Mouse (Mus musculus): Measurements from ENCODE around the gene Gm49333. TPM values are rescaled to one million over a fixed set of nuclear protein-coding genes. Genes with fewer than 3 reads are reported as not detected.

Gm49333 gene
- polyA plus RNA-seq, 1 experiment from 2014 or later: 0.49 TPM

GRCm38 (mm10) chr16:20673706-20674303, 62.4 kb downstream of the Gm49333 start:
- 12% methylated on average over 14 of the region's 14 CpGs for WGBS
- H3K4me1 ChIP-seq: peaks cover 26% of the 10 kb centered on the region
- peak; percentile 43 for DNase-seq (ENCODE audit: low spot score)

GRCm38 (mm10) chr16:20675213-20675612, 63.8 kb downstream of the Gm49333 start:
- H3K36me3 ChIP-seq (replicated peaks): peaks cover 65% of the 10 kb centered on the region
- no peak for DNase-seq (ENCODE audit: low spot score)
- no peaks in the 10 kb centered on the region for H3K9me3 ChIP-seq
- peaks cover 26% of the 10 kb centered on the region for H3K4me1 ChIP-seq
- no peak overlapping the region for H3K27ac ChIP-seq (replicated peaks)
- H3K27me3 ChIP-seq (replicated peaks; ENCODE audit: low read depth, poor library complexity, severe bottlenecking): no peaks in the 10 kb centered on the region
- peak overlapping the region; percentile 100 for H3K4me3 ChIP-seq
- WGBS: 90% methylated on average over 6 of the region's 6 CpGs

More at GRCm38 (mm10) chr16:20673706-20674303, 62.4 kb downstream of the Gm49333 start:
- H3K27me3 ChIP-seq (replicated peaks; ENCODE audit: low read depth, poor library complexity, severe bottlenecking): no peaks in the 10 kb centered on the region
- peak overlapping the region; percentile 100 for H3K4me3 ChIP-seq
- peak overlapping the region; percentile 98 for H3K27ac ChIP-seq (replicated peaks)
- no peaks in the 10 kb centered on the region for H3K9me3 ChIP-seq
- peaks cover 51% of the 10 kb centered on the region for H3K36me3 ChIP-seq (replicated peaks)

- Histone ChIP-seq H3K4me3 (no peak overlapping the region), H3K27ac (replicated peaks) (no peak overlapping the region), H3K27me3 (replicated peaks; ENCODE audit: low read depth, poor library complexity, severe bottlenecking) (no peaks in the 10 kb centered on the region), H3K4me1 (peaks cover 25% of the 10 kb centered on the region), H3K36me3 (replicated peaks) (peaks cover 80% of the 10 kb centered on the region), H3K9me3 (no peaks in the 10 kb centered on the region)
- no peak for DNase-seq (ENCODE audit: low spot score)
- 90% methylated on average over 4 of the region's 4 CpGs for WGBS
Measured at GRCm38 (mm10) chr16:20676702-20677101, 65.3 kb downstream of the Gm49333 start.

- DNase-seq (ENCODE audit: low spot score): no peak
- WGBS: 88% methylated on average over 5 of the region's 5 CpGs
- peaks cover 21% of the 10 kb centered on the region for H3K4me1 ChIP-seq
- no peaks in the 10 kb centered on the region for H3K9me3 ChIP-seq
- no peaks in the 10 kb centered on the region for H3K27me3 ChIP-seq (replicated peaks; ENCODE audit: low read depth, poor library complexity, severe bottlenecking)
- H3K27ac ChIP-seq (replicated peaks): no peak overlapping the region
- no peak overlapping the region for H3K4me3 ChIP-seq
- peaks cover 87% of the 10 kb centered on the region for H3K36me3 ChIP-seq (replicated peaks)
Measured at GRCm38 (mm10) chr16:20677380-20677779, 66.0 kb downstream of the Gm49333 start.

GRCm38 (mm10) chr16:20677974-20678675, 66.7 kb downstream of the Gm49333 start:
- H3K27me3 ChIP-seq (replicated peaks; ENCODE audit: low read depth, poor library complexity, severe bottlenecking): no peaks in the 10 kb centered on the region
- 89% methylated on average over 10 of the region's 10 CpGs for WGBS
- DNase-seq (ENCODE audit: low spot score): no peak
- no peaks in the 10 kb centered on the region for H3K9me3 ChIP-seq
- peaks cover 94% of the 10 kb centered on the region for H3K36me3 ChIP-seq (replicated peaks)
- H3K27ac ChIP-seq (replicated peaks): no peak overlapping the region
- peaks cover 21% of the 10 kb centered on the region for H3K4me1 ChIP-seq
- H3K4me3 ChIP-seq: no peak overlapping the region

- DNase-seq (ENCODE audit: low spot score): no peak
- peaks cover 70% of the 10 kb centered on the region for H3K36me3 ChIP-seq (replicated peaks)
- 92% methylated on average over 3 of the region's 3 CpGs for WGBS
- no peak overlapping the region for H3K4me3 ChIP-seq
- peaks cover 30% of the 10 kb centered on the region for H3K4me1 ChIP-seq
- H3K27me3 ChIP-seq (replicated peaks; ENCODE audit: low read depth, poor library complexity, severe bottlenecking): peaks cover 18% of the 10 kb centered on the region
- H3K9me3 ChIP-seq: no peaks in the 10 kb centered on the region
- H3K27ac ChIP-seq (replicated peaks): no peak overlapping the region
Measured at GRCm38 (mm10) chr16:20690774-20691173, 79.4 kb downstream of the Gm49333 start.

GRCm38 (mm10) chr16:20691617-20692016, 80.2 kb downstream of the Gm49333 start:
- peaks cover 62% of the 10 kb centered on the region for H3K36me3 ChIP-seq (replicated peaks)
- 83% methylated on average over 1 of the region's 1 CpGs for WGBS
- H3K4me1 ChIP-seq: peaks cover 39% of the 10 kb centered on the region
- no peak for DNase-seq (ENCODE audit: low spot score)
- no peaks in the 10 kb centered on the region for H3K9me3 ChIP-seq
- H3K27ac ChIP-seq (replicated peaks): no peak overlapping the region
- H3K27me3 ChIP-seq (replicated peaks; ENCODE audit: low read depth, poor library complexity, severe bottlenecking): peaks cover 26% of the 10 kb centered on the region
- H3K4me3 ChIP-seq: no peak overlapping the region

- Histone ChIP-seq H3K27me3 (replicated peaks; ENCODE audit: low read depth, poor library complexity, severe bottlenecking) (peaks cover 33% of the 10 kb centered on the region), H3K9me3 (no peaks in the 10 kb centered on the region), H3K4me1 (peaks cover 41% of the 10 kb centered on the region), H3K4me3 (peak overlapping the region; percentile 74), H3K36me3 (replicated peaks) (peaks cover 54% of the 10 kb centered on the region), H3K27ac (replicated peaks) (no peak overlapping the region)
- peak; percentile 36 for DNase-seq (ENCODE audit: low spot score)
- 48% methylated on average over 16 of the region's 16 CpGs for WGBS
Measured at GRCm38 (mm10) chr16:20692241-20692965, 81.0 kb downstream of the Gm49333 start.

- H3K27me3 ChIP-seq (replicated peaks; ENCODE audit: low read depth, poor library complexity, severe bottlenecking): peaks cover 41% of the 10 kb centered on the region
Measured at GRCm38 (mm10) chr16:20693111-20693701, 81.8 kb downstream of the Gm49333 start, which contains the start of gene Fam131a. Fam131a (plus strand) TSS chr16:20693241.

GRCm38 (mm10) chr16:20694781-20695180, 83.4 kb downstream of the Gm49333 start:
- no peak for DNase-seq (ENCODE audit: low spot score)
- peaks cover 41% of the 10 kb centered on the region for H3K4me1 ChIP-seq
- H3K27ac ChIP-seq (replicated peaks): no peak overlapping the region
- H3K27me3 ChIP-seq (replicated peaks; ENCODE audit: low read depth, poor library complexity, severe bottlenecking): peaks cover 46% of the 10 kb centered on the region
- H3K36me3 ChIP-seq (replicated peaks): peaks cover 30% of the 10 kb centered on the region
- H3K9me3 ChIP-seq: no peaks in the 10 kb centered on the region
- WGBS: 83% methylated on average over 8 of the region's 8 CpGs
- no peak overlapping the region for H3K4me3 ChIP-seq

More at GRCm38 (mm10) chr16:20693111-20693701, 81.8 kb downstream of the Gm49333 start, which contains the start of gene Fam131a:
- DNase-seq (ENCODE audit: low spot score): peak; percentile 96
- Histone ChIP-seq H3K4me3 (peak within 1 kb of the TSS; percentile 74), H3K36me3 (replicated peaks) (peaks cover 46% of the 10 kb centered on the region), H3K27ac (replicated peaks) (peak within 1 kb of the TSS; percentile 84), H3K4me1 (peaks cover 41% of the 10 kb centered on the region), H3K9me3 (no peaks in the 10 kb centered on the region)
- WGBS: under 1% methylated on average over 37 of the region's 37 CpGs
